Mouse (Mus musculus) left cerebral cortex, postnatal 25 days (tissue): ENCODE results near the gene Rbbp5. TPM values are rescaled to one million over a fixed set of nuclear protein-coding genes. Genes with fewer than 3 reads are reported as not detected.

Experiments used
- DNase-seq, 2 experiments: peaks; one replicate each; pipeline ENCODE4 v3.0.0; 2022; ENCODE audit warnings: low spot score in 2 of 2, mixed read lengths in 1 of 2
- intact Hi-C: fragments of 180-260 bp; cut with DNase I; formaldehyde crosslinking; loops from one replicate; pipeline ENCODE4 v1.15.1; 2025
- total RNA-seq, 2 experiments: library from RNA; stranded (reverse); gene quantifications; 2 replicates each; pipeline ENCODE4 v1.2.3; 2021

The Rbbp5 gene
- total RNA-seq, 2 experiments from 2014 or later = 50.4 to 55.0 TPM

DNA sequence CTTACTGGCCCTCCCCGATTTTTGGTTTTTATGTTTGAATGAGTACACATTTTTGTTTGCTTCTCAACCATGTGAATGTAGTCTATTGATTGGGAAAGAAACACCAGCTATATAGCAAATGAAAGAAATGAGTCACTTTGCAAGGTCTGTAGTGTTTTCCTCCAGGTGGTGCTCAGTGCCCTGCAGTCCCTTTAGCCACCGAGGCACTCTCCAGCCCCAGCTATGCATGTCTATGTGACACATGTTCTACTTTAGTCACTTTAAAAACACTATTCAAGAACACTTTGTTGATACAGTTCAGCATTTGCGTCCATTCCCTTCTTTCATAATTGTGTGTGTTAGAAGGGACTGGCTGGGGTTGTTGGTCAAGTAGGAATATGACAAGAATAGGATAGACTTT, 6.1 kb downstream of the Rbbp5 start:
- intact Hi-C loops = no loop called here
- no peak for DNase-seq

DNA sequence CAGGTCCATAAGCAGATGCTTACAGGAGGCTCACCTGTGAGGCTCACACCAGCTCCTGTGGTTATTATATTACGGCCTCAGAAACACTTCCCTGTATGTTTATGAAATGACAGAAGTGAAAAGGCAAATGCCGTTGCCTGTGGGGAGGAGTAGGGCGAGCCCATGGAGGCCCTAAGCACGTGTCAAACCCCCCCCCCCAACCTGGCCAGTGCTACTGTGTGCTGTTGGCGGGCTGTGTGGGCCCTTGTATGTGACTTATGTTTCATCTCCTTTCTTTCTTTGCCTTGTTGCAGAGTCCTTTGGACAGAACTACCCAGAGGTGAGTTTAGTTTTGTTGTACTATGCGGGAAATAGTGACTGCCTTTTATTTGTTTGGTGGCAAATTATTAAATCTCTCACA, 6.6 kb downstream of the Rbbp5 start:
- DNase-seq = no peak
- intact Hi-C loops = no loop called here

DNA sequence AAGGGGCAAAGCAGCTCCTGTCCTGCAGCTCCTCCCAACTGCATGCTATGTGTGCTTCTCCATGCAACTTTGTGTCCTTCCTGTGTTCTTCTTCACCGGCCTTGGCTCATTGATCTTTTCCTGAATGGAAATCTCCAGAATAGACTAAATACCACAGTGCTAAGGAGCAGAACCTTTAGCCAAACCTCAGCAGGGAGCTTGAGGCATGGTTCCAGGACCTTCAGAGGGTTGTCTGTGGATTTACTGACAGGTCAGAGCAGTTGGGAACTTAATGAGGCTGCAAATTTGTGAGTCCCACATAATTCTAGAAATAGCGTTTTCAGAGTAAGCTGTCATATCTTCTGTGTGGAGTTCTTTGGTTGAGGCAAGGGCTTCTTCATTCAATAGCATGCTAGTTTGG, 23.4 kb downstream of the Rbbp5 start:
- intact Hi-C loops = no loop called here
- DNase-seq = no peak

DNA sequence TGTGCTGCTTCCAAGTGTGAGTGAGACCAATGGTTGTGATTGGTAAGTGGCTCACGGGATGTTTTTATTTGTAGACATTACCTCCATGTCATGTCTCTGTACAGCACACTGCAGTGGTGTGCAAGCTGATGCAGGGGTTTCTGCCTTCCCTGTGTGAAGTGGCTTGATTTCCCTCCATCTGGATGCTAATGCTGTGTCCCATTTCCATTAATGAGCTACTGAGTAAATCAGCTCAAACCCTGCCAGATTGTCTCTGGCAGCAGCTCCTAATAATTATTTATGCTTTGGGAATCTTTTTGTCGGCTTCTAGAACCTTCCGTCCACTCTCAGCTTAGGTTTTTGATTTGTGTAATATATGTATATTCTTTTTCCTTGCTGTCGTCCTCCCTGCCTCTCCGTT, 28.0 kb downstream of the Rbbp5 start:
- intact Hi-C loops = no loop called here
- DNase-seq = peak in 1 of 2 experiments; percentile 42

GRCm38 (mm10) chr1:132506058-132506457, 28.9 kb downstream of the Rbbp5 start, which contains the start of gene Tmem81:
Gene Tmem81, plus strand, starts transcription at chr1:132506230.
- DNase-seq = no peak
- intact Hi-C loops = no loop called here

DNA sequence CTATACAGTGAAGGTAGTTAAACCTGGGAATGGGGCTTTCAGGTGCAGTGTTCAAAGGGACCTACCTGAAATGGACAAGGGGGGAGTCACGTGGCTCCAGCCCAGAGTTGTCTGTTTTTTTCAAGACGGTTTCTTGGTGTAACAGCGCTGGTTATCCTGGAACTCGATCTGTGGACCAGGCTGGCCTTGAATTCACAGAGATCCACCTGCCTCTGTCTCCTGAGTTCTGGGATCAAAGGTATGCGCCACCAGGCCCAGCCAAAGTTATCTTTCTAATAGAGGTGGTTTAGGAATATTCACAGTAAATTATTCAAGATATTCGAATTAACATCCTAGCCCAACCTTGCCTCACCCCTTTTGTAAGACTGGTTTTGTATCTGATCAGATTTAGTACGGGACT, 29.5 kb downstream of the Rbbp5 start:
- DNase-seq = no peak
- intact Hi-C loops = no loop called here

DNA sequence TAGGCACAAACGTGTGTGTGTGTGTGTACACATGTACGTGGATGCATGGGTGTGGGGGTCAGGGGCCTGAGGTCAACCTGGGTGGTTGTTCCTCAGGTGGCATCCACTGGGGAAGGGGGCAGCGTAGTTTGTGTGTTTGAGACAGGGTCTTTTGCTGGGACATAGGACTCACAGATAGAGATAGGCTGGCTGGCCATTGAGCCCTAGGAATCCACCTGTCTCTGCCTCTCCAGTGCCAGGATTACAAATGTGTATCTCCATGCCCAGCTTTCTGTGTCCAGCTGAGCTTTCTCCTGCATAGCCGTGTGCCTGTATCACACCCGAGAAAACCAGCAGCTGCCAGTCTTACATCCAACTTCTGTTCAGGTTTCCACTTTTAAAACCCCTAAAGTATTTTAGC, 32.6 kb downstream of the Rbbp5 start:
- no peak for DNase-seq
- intact Hi-C loops = no loop called here

DNA sequence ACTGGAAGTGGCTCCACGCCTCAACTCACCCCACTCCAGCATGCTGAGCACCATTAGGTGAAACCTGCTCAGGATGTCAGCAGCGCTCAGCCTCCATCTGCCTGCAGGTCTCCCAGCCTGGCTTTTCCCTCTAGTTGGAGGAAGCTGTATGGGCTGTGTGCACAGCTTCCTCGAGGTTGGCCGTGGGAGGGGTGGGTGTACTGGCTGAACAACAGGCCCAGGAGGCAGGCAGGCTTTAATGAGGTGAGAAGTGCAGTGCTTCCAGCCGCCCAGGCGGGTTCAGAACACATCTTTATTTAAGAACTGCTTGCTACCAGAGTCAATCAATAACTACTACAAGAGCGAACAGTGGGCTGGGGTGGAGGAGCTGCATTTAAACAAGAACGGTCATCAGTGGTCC, 34.4 kb downstream of the Rbbp5 start:
- intact Hi-C loops = no loop called here
- DNase-seq = no peak

DNA sequence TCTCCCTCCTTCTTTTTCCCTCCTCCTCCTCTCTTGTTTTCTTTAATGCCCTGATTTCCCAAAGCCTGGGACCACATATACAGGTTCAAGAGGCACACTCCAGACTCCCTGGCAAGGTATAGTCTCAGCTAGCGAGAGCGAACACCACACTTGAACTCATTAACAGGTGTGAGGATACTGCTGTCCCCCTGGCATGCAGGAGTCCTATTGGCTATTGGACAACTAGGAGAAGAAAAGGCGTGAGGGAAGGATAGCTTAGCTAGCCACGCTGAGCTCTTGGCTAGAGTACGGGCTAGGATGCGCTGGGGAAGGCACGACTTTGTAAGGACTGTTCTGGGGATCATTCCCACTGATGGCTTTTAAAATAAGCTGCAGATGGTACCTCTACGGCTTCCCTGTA, 34.9 kb downstream of the Rbbp5 start:
- intact Hi-C loops = no loop called here
- DNase-seq = no peak

- intact Hi-C loops = no loop called here
- DNase-seq = no peak
Observed at GRCm38 (mm10) chr1:132515339-132515738, 38.2 kb downstream of the Rbbp5 start.

DNA sequence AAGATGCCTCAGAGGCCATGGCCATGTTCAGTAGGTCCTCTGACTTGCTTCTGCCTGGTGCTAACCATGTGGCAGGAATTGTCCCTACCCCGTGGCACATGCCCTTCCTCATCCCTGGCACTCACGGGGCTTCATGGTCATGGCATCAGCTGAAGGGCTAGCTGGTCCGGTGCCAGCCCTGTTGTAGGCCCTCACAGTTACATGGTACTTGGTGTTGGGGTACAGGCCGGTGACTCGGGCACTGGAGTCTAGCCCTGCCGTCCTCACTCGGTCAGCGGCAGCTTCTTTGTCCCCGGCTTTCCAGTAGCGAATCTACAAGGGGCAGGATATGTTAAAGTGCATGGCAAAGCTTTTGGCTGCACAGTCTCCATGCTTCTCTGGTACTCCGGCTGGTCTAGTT, 39.6 kb downstream of the Rbbp5 start:
- intact Hi-C loops = no loop called here
- no peak for DNase-seq

GRCm38 (mm10) chr1:132518621-132519020, 41.5 kb downstream of the Rbbp5 start:
- intact Hi-C loops = no loop called here
- no peak for DNase-seq

- no peak for DNase-seq
- intact Hi-C loops = loop anchor here (5.0 kb wide), 1 partner anchor 152 kb away; no protein-coding TSS in a partner anchor
Observed at GRCm38 (mm10) chr1:132519734-132520133, 42.6 kb downstream of the Rbbp5 start.

- peak in 1 of 2 experiments; percentile 62 for DNase-seq
- intact Hi-C loops = loop anchor here (5.0 kb wide), 1 partner anchor 153 kb away; no protein-coding TSS in a partner anchor
Observed at GRCm38 (mm10) chr1:132520764-132521163, 43.6 kb downstream of the Rbbp5 start.

DNA sequence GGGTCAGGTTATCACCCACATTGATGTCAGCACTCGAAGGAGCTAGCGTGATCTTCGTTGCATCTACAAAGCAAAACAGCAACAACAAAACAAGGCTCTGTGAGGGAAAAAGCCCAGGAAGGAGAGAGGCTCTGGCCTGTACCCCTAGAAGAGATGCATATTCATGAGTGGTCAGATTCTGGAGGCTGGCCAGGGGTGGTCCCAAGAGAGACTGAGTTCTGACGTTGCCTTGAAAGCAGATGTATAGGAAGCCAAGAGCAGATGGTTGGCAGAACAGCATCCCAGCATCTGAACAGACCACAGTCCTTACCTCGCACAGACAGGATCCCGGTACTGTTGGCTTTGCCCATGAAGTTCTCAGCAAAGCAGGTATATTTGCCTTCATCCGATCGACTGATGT, 45.9 kb downstream of the Rbbp5 start:
- intact Hi-C loops = loop anchor here (5.0 kb wide), 1 partner anchor 156 kb away; no protein-coding TSS in a partner anchor
- no peak for DNase-seq

DNA sequence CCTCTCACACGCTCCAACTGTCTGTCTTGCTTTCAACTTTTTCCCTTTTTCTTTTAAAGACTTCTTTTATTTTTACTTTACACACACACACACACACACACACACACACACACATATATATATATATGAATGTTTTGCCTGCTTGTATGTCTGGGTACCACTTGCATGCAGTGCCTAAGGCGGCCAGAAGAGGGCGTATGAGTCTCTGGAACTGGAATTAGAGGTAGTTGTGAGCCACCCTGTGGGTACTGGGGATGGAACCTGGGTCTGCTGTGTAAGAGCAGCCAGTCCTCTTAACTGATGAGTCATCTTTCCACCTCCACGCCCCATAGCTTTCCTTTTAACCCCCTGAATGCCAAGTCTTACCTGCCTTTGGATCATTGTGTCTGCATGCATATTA, 46.8 kb downstream of the Rbbp5 start:
- intact Hi-C loops = loop anchor here (5.0 kb wide), 1 partner anchor 157 kb away; no protein-coding TSS in a partner anchor
- peak in 1 of 2 experiments; percentile 37 for DNase-seq

- DNase-seq = peak; percentile 84 to 88
- intact Hi-C loops = loop anchor here (2.0 kb wide), 1 partner anchor 69 kb away; no protein-coding TSS in a partner anchor
Observed at GRCm38 (mm10) chr1:132525832-132526231, 48.7 kb downstream of the Rbbp5 start.

GRCm38 (mm10) chr1:132528071-132528470, 50.9 kb downstream of the Rbbp5 start:
- intact Hi-C loops = no loop called here
- DNase-seq = no peak

- no peak for DNase-seq
- intact Hi-C loops = no loop called here
Observed at GRCm38 (mm10) chr1:132528647-132529334, 51.6 kb downstream of the Rbbp5 start.

- intact Hi-C loops = loop anchor here (5.0 kb wide), 1 partner anchor 207 kb away; no protein-coding TSS in a partner anchor
- no peak for DNase-seq
Observed at GRCm38 (mm10) chr1:132530631-132531191, 53.5 kb downstream of the Rbbp5 start.

DNA sequence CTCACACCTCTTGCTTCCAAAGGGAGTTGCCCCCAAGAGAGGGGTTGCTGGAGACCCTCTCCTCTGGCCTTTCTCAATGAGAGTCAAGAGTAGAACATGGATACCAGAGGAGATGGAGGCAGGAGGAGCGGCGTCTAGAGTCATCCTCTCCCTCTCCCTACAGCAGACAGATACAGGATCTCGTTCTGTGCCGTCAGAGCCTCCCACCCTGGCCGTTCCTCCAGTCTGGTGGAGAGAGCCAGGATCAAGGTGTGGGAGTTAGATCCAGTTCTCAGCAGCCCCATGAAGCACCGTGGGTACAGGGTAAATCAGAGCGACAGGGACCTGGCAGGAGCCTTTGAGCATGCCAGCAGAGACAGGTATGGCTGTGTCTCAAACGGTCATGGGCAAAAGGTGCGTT, 55.4 kb downstream of the Rbbp5 start:
- DNase-seq = peak in 1 of 2 experiments; percentile 47
- intact Hi-C loops = loop anchor here (5.0 kb wide), 1 partner anchor 205 kb away; no protein-coding TSS in a partner anchor
